Mouse (Mus musculus): ENCODE measurements at regions not wholly inside any gene's neighbourhood (a gene's known extent, or its start where the extent isn't known, plus 50 kb on each side); places are given as distances from the start of the nearest gene placed in this dataset.

- Histone ChIP-seq H3K36me3 (ENCODE audit: control insufficient read depth, insufficient read depth, low read length) (no peaks in the 10 kb centered on the region), H3K27ac (ENCODE audit: low read depth, low read length) (no peak overlapping the region), H3K9me3 (ENCODE audit: control insufficient read depth, low read length) (no peaks in the 10 kb centered on the region), H3K4me3 (ENCODE audit: low read depth, low read length) (no peak overlapping the region), H3K4me1 (ENCODE audit: control insufficient read depth, insufficient read depth, low read length) (no peaks in the 10 kb centered on the region), H3K27me3 (ENCODE audit: control insufficient read depth, insufficient read depth, low read length) (no peaks in the 10 kb centered on the region), H3K4me2 (no peak overlapping the region), H3K9ac (ENCODE audit: low read length) (no peak overlapping the region)
- ATAC-seq (ENCODE audit: low FRiP score): peak; percentile 40; the same call in 1 of the 2 replicates
- no peak for DNase-seq (ENCODE audit: low spot score, missing footprints)
- WGBS: 83% methylated on average over 5 of the region's 5 CpGs
These were observed 1652.3 kb upstream of the Gm7489 start for GRCm38 (mm10) chr15:52232442-52232841.

- 79% methylated on average over 8 of the region's 8 CpGs for WGBS
These were observed 1648.5 kb upstream of the Gm7489 start for GRCm38 (mm10) chr15:52236220-52236619.

DNA sequence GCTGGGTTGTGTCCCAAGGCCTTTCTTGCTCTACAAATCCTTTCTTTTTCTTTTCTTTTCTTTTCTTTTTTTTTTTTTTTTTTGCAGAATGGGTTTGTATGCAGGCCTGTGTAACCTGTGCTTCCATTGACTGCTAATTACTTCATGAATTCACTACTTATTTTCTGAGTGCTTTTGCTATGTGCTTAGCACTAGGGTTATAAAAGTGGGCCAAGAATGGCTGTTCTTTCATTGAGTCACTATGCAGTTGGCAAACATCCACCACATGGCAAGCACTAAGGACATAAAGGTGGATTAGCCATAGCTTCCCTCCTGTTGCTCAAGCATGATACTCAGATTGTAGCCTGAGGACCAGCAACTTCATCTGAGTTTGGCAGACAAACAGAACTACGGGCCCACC, 1641.8 kb upstream of the Gm7489 start:
- no peaks in the 10 kb centered on the region for H3K27me3 ChIP-seq (ENCODE audit: control insufficient read depth, insufficient read depth, low read length)
- no peak overlapping the region for H3K4me3 ChIP-seq (ENCODE audit: low read depth, low read length)
- no peak for DNase-seq (ENCODE audit: low spot score, missing footprints)
- no peak overlapping the region for H3K27ac ChIP-seq (ENCODE audit: low read depth, low read length)
- 98% methylated on average over 1 of the region's 1 CpGs for WGBS
- no peaks in the 10 kb centered on the region for H3K9me3 ChIP-seq (ENCODE audit: control insufficient read depth, low read length)
- no peak overlapping the region for H3K9ac ChIP-seq (ENCODE audit: low read length)
- no peak overlapping the region for H3K4me2 ChIP-seq
- H3K36me3 ChIP-seq (ENCODE audit: control insufficient read depth, insufficient read depth, low read length): no peaks in the 10 kb centered on the region
- ATAC-seq (ENCODE audit: low FRiP score): no peak
- H3K4me1 ChIP-seq (ENCODE audit: control insufficient read depth, insufficient read depth, low read length): no peaks in the 10 kb centered on the region

More at GRCm38 (mm10) chr15:52236220-52236619, 1648.5 kb upstream of the Gm7489 start:
- Histone ChIP-seq H3K36me3 (ENCODE audit: control insufficient read depth, insufficient read depth, low read length) (no peaks in the 10 kb centered on the region), H3K9ac (ENCODE audit: low read length) (no peak overlapping the region), H3K4me1 (ENCODE audit: control insufficient read depth, insufficient read depth, low read length) (no peaks in the 10 kb centered on the region), H3K27ac (ENCODE audit: low read depth, low read length) (no peak overlapping the region), H3K4me2 (no peak overlapping the region), H3K27me3 (ENCODE audit: control insufficient read depth, insufficient read depth, low read length) (no peaks in the 10 kb centered on the region), H3K9me3 (ENCODE audit: control insufficient read depth, low read length) (no peaks in the 10 kb centered on the region), H3K4me3 (ENCODE audit: low read depth, low read length) (no peak overlapping the region)
- ATAC-seq (ENCODE audit: low FRiP score) (no peak), DNase-seq (ENCODE audit: low spot score, missing footprints) (no peak)

Measured in midbrain, embryonic 11.5 days (tissue).